Mouse (Mus musculus) kidney, adult 2 months (tissue): ENCODE measurements around the gene Tmed4.

Experiments used
- CTCF ChIP-seq: fragments of 200-500 bp; conservative IDR thresholded peaks from 2 replicates; pipeline ENCODE4 v1.5.1; 2011; ENCODE audit warnings: low read depth, mild to moderate bottlenecking, control low read depth, low read length, moderate library complexity, mixed read lengths; ENCODE audit not compliant: insufficient read depth, insufficient read length
- POLR2A ChIP-seq: fragments of 200-500 bp; IDR thresholded peaks from one replicate; pipeline ENCODE4 v1.6.1; 2011; ENCODE audit warnings: low read depth, low read length, control low read depth

- TF ChIP-seq CTCF (no peak), POLR2A (no peak)
Observed at GRCm38 (mm10) chr11:6273607-6274006, 1.1 kb downstream of the Tmed4 start.
